Mouse (Mus musculus) spleen, adult 2 months (tissue): Measurements from ENCODE around the gene Srpk1.

ENCODE experiments used
- CTCF ChIP-seq: fragments of 200-500 bp; IDR thresholded peaks from 2 replicates; pipeline ENCODE4 v1.5.1; 2011; ENCODE audit warnings: mild to moderate bottlenecking, inconsistent platforms; ENCODE audit not compliant: insufficient read depth, insufficient read length, insufficient replicate concordance; ENCODE audit errors: extremely low read depth
- POLR2A ChIP-seq: fragments of 200-500 bp; IDR thresholded peaks from 2 replicates; pipeline ENCODE4 v1.6.1; 2011; ENCODE audit warnings: low read depth, low read length, inconsistent platforms

DNA sequence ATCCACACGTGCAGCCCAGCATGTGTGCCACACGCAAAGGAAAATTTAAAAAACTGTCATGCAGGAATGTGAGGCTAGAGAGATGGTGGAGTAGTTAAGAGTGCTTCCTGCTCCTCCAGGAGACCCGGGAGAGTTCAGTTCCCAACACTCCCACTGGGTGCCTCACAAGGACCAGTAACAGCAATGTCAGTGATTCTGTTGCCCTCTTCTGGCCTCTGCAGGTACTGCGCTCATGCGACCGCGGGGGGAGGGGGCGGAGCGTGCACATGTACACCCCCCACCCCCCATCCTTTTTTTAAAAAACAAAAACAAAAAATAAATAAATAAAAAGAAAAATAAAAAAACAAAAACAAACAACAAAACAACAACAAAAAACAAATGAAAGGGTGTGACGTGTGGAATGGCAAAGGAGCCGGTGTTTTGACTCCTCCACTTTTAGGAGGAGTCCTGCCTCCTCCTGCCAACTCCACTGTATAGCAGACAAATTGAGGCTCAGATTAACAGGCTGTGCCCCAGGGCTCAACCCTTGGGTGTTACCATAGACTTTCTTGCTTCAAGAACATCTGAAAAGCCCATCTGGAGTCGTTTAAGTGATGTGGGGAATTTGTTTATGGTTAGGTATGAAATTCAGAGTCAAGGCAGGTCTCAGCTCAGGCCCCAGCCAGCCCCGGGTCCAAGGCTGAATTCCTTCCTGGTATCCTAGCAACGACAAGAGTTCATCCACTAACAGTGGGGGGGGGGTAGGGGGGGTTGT is 69.3 kb downstream of the Srpk1 start:
- TF ChIP-seq CTCF (peak; percentile 92), POLR2A (no peak)
